In genomic region chr17:71976661-71977060, GRCm38 (mm10) we compare ENCODE assay signal across 17 mouse cellular contexts.
"Had no signal": no experiment of that assay in that cellular context is flagged by ENCODE, and none has a peak within 500 bp of the region (broad histone marks: within the 10 kb centered on the region; RNA-seq: fewer than 3 reads in every experiment).

No protein-coding gene starts in this region.

- ATAC-seq: liver, postnatal 0 days; lung, postnatal 0 days; midbrain, embryonic 13.5 days; midbrain, embryonic 15.5 days had no signal

- H3K36me3 ChIP-seq: lung, embryonic 15.5 days; midbrain, embryonic 13.5 days; midbrain, embryonic 15.5 days; neural tube, embryonic 12.5 days; stomach, embryonic 15.5 days had no signal

- DNase-seq: liver, postnatal 0 days; lung, adult 2 months; lung, postnatal 14 days; lung, postnatal 36 days; right cerebral cortex, postnatal 14 days; thymus, adult 18-20 months; thymus, postnatal 25 days; thymus, postnatal 4 days had no signal

- H3K4me2 ChIP-seq: lung, embryonic 15.5 days; midbrain, embryonic 11.5 days; midbrain, embryonic 13.5 days; midbrain, embryonic 15.5 days; neural tube, embryonic 12.5 days; stomach, embryonic 15.5 days had no signal

- H3K4me1 ChIP-seq: megakaryocyte, embryonic 14.5 days had no signal

- H3K27me3 ChIP-seq: lung, embryonic 15.5 days; megakaryocyte, embryonic 14.5 days; midbrain, embryonic 13.5 days; midbrain, embryonic 15.5 days; neural tube, embryonic 12.5 days; stomach, embryonic 15.5 days had no signal

- H3K27ac ChIP-seq: lung, embryonic 15.5 days; macrophage; midbrain, embryonic 13.5 days; midbrain, embryonic 15.5 days; neural tube, embryonic 12.5 days; stomach, embryonic 15.5 days had no signal

- H3K9me3 ChIP-seq: lung, embryonic 15.5 days; midbrain, embryonic 13.5 days; midbrain, embryonic 15.5 days; neural tube, embryonic 12.5 days; stomach, embryonic 15.5 days had no signal

- H3K4me3 ChIP-seq: lung, embryonic 15.5 days; megakaryocyte, embryonic 14.5 days; midbrain, embryonic 13.5 days; midbrain, embryonic 15.5 days; neural tube, embryonic 12.5 days; stomach, embryonic 15.5 days had no signal

- H3K9ac ChIP-seq: liver, postnatal 0 days; lung, embryonic 15.5 days; midbrain, embryonic 13.5 days; midbrain, embryonic 15.5 days; neural tube, embryonic 12.5 days; stomach, embryonic 15.5 days had no signal
